Mouse (Mus musculus) heart, adult 18-20 months (tissue): Measurements from ENCODE around the gene Mccc2. TPM values are rescaled to one million over a fixed set of nuclear protein-coding genes. Genes with fewer than 3 reads are reported as not detected.

Experiments used
- DNase-seq, 2 experiments: peaks; one replicate each; pipeline ENCODE4 v3.0.0; 2021 to 2022; ENCODE audit warnings: mixed read lengths in 1 of 2
- total RNA-seq, 2 experiments: library from RNA; stranded (reverse); gene quantifications; 2 replicates each; pipeline ENCODE4 v1.2.3; 2021

The Mccc2 gene
- total RNA-seq, 2 experiments from 2014 or later: 92.1 to 92.4 TPM

DNA sequence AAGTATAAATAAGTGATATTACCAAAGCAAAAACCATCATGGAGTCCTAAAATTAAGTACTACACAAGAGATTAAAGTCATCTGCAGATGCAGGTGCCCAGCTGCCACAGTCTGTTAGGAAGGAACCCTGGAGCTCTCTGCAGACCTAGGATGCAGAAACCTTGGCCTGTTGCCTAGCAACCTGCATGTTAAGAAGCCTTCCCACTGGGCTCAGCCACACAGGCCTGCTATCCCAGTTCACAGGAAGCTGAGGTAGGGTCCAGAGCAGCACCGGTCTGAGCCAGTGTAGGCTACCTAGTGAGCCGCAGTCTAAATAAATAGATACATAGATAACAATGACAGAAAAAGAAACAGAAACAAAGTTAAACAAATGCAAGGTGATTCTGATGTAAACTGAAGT is 74.8 kb downstream of the Mccc2 start:
- DNase-seq: no peak

DNA sequence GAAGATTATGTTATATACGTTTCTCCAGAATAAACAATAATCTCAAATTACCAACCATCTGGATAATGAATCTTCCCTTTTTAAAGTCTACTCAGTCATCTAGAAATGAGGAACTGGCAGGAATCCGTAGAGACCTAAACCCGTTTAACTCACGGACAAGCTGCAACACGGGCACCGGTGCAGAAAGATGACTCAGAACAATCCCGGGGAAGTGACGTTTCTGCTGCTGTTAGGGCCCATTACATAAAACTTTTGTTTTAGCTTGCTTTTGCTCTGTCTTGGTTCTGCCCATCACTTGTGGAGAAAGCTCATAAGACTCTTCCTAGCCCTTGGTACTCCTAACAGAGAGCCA is 76.1 kb downstream of the Mccc2 start:
- DNase-seq: no peak

DNA sequence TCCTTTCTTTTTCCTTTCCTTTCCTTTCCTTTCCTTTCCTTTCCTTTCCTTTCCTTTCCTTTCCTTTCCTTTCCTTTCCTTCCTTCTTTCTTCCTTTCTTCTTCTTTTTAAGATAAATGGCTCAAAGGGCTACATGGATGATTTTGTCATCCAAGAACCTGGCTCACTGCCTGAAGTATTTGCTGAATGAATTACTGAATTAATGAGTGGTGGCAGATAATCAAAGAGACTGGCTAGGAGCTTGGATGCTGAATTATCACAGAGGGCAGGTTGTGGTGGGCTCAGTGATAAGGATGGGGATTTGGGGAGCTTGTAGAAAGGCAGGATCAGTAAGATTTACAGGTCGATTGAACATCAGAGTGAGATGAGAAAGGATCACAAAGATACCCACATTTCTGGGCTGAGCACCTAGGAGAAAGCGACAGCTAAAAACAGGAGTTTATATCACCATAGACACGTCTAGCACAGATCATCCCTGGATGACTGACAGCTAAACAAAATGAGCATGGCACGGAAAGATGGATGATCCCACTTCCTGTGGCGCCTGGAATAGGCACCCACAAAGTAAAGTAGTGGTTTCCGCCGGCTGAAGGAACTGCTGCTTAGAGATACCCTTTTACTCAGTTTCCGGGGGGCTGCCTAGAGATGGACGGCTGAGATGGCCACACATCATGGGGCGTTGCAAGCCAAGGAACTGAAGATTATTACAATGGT is 76.7 kb downstream of the Mccc2 start:
- DNase-seq: no peak

DNA sequence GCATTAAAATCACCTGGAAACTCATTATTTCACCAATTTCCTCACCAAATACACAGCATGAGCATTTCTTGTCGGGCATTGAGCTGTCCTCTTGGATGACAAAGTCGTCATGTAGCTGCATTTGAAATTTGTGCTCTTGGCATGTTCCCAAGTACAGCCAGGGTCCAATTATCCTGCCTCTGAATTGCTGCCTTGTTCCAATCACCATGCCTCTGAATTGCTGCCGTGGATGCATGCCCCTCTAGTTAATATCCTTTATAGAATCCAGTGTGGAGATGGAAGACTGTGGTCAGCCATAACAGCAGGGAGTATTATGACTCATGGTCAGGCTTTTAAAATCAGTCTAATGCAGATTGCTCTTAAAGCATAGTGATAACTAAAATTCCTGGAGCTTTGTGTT is 77.7 kb downstream of the Mccc2 start:
- no peak for DNase-seq

DNA sequence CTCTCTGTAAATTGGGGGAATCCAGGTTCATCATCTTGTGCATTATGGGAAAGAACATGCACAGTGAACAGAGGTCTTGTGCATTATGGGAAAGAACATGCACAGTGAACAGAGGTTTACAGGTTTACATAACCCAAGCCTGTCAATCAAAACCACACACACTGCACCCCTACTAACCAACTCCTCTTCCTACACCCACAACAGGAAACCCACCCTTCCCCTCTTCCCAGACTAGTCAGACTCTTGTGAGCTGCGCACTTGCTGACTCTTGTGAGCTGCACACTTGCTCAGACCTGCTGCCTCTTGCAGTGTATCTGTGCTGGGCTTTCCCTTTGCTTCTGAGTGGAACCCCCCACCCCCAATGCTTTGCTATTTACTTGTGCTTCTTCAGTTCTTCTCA is 83.0 kb downstream of the Mccc2 start:
- DNase-seq: no peak

DNA sequence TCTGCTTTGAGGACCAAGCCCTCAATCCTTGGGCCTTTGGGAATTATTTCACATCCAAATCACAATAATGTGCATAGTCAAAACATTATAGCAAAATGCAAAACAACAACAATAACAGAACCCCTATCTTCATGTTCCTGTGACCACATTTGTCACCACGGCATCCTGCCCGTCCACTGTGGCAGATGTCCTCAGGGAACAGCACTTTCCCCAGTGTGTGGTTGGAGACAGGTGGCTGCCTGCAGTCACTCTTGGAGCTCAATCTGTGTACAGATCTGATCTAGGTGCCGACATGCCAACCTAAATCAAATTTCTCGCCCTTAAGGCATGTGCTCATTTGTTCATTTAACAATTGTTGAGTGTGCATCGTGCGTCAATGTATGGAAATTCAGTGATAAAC is 83.9 kb downstream of the Mccc2 start:
- DNase-seq: no peak

DNA sequence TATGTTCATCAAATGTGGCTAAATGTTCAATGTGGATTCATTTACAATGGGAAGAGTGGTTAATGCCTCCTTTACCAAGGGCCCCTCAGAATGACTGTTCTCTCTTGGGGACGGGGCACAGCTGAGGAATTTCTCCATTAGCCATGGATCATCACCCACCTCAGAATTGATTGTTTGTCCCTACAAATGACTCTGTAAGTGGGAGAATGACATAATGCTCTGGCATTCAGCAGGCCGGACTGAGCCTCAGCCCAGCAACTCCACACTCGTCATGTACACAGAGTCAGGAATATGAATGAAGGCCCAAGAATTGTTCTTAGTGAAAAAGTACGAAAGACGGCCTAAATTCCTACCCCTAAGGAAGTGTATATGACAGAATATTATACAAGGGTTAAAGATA is 89.2 kb downstream of the Mccc2 start:
- no peak for DNase-seq

DNA sequence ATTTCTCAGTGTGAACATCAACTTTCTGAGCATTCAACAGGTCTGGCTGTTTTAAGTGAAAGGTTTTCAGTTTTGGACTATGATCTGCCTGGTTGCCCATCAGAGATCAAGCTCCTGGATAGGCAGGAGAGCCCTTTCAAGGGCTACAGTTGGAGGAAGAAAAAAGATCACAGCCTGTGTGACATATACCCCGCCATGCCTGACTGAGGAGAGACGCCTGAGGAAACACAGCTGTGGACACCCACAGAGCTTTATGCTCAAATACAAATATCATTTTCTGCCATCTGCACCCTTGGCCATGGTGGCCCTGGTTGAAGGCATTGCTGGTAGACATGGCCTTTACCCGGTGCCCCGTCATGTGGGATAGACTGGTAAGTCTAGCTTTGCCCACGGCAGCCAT is 99.8 kb downstream of the Mccc2 start:
- DNase-seq: no peak

DNA sequence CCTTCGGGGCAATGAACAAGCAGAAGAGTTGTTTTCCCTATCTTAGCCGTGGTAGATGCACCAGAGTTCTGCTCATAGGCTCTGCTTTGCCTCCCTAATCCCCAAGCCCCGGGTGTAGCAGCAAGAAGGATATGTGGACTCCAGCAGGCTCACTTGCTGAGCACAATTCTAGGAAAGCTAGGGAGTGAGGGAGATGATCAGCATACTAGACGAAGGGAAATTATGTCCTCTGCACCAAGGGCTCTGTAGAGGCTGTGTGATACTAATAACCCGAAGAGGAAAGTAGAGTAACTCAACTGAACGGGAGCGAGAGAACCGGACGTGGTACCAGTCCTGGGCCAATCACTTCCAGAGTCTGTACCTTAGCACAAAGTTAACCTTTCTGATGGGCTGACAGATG is 114.5 kb downstream of the Mccc2 start, which contains the start of gene Cartpt:
Gene Cartpt (minus strand): TSS at position 127 of the 400 bp plus-strand sequence.
- DNase-seq: no peak

DNA sequence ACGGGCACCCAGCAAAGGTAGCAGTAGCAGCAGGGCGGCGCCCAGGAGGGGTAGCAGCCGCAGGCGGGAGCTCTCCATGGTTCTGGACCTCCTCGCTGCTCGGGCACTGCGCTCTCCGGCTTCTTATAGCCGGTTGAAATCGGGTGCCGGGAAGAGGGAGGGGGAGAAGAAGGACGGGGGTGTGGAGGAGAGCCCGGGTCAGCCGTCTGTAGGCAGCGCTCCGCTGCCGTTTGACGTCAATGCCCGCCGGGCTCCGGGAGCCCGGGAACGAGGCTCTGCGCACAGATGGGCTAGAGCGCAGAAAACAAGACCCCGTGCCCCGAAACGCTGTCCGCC is 114.9 kb downstream of the Mccc2 start:
- DNase-seq: peak; percentile 5 to 26

DNA sequence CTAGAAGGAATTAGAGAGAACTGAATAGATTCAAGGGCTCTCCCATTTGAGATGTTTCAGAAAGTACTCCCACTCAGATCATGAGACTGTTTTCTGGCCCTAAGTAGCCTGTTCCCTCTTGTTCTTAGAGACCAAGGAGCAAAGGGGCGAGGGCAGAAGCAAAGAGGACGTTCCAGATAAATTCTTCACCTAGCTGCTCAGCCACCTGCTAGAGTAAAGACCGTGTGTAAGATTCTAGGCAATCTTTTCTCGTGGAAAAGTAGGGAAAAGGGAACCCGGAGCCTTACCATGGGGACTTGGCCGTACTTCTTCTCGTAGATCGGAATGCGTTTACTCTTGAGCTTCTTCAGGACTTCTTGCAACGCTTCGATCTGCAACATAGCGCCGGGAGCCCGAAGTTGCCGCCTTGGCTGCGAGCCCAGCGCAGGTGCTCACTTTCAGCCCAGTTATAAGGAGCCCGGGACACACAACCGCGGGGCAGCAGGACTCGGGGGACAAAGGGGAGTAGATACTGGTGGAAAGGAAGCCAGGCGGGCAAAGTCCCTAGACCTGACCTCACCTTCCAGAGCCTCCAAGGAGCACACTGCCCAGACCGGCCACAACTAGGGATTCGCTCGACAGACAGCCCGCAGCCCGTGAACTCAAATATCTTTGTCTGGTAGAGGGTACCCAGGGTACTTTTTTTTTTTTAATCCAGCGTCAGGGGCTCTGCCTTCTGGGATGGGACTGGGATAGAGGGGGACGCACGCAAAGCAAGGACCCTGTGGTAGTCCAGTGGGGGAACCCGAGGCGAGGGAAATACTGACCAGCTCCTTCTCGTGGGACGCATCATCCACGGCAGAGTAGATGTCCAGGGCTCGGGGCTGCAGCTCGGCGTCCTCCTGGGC is 115.5 kb downstream of the Mccc2 start:
- DNase-seq: no peak

DNA sequence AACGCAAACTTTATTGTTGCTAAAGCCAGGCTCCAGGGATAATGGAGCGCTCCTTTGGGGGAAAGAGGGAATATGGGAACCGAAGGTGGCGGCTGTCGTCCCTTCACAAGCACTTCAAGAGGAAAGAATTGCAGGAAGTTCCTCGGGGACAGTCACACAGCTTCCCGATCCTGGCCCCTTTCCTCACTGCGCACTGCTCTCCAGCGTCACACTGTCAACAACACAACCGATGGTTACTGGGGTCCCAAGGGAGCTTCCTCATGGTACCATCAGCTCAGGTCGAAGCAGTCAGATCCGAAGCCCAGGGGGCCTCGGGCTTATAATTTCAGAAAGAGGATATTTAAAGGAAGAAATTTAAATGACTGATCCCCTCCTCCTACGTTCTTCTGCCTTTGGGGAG is 116.6 kb downstream of the Mccc2 start:
- DNase-seq: no peak

Other genes starting within 250 kb of the Mccc2 start
- gene Cartpt, start 114.5 kb downstream of the Mccc2 start, total RNA-seq: not detected
- gene Bdp1, start 88.4 kb upstream of the Mccc2 start, total RNA-seq: 10 to 100 TPM; 23.9 to 28.7 TPM
- gene Serf1, start 92.4 kb upstream of the Mccc2 start, total RNA-seq: 1 to 10 TPM; 4.5 to 6.0 TPM
- gene Smn1, start 109.2 kb upstream of the Mccc2 start, total RNA-seq: 10 to 100 TPM; 14.1 to 15.9 TPM
- gene Naip2, start 186.5 kb upstream of the Mccc2 start, total RNA-seq: under 1 TPM; 0.74 to 0.90 TPM
- under 1 TPM; 0.30 to 0.46 TPM for gene Naip5, start 230.7 kb upstream of the Mccc2 start, total RNA-seq